Mouse (Mus musculus) MEL (cell line): Measurements from ENCODE around the gene Inpp4a. TPM values are rescaled to one million over a fixed set of nuclear protein-coding genes. Genes with fewer than 3 reads are reported as not detected.

Experiments used
- DNase-seq: peaks from one replicate; pipeline ENCODE4 v3.0.0; 2011; ENCODE audit warnings: low read depth, low spot score
- H3K27ac ChIP-seq: 2 replicates; pipeline ENCODE4 v1.5.1; 2012; ENCODE audit warnings: low read depth, mild to moderate bottlenecking, control low read depth, low read length, moderate library complexity; ENCODE audit not compliant: control insufficient read depth
- H3K27me3 ChIP-seq, 2 experiments: fragments of 150-350 bp in 1 of 2; sonication (generic) in 1 of 2; 2 replicates each; pipeline ENCODE4 v1.6.1; 2012; ENCODE audit warnings: low read length in 2 of 2, mild to moderate bottlenecking in 2 of 2, improper control_type of control experiment in 1 of 2, moderate library complexity in 1 of 2; ENCODE audit not compliant: insufficient read depth in 2 of 2, control insufficient read depth in 1 of 2
- H3K36me3 ChIP-seq, 2 experiments: 2 replicates each; pipeline ENCODE4 v1.6.1; 2012 to 2014; ENCODE audit warnings: low read length in 2 of 2, improper control_type of control experiment in 1 of 2, inconsistent platforms in 1 of 2, mild to moderate bottlenecking in 1 of 2; ENCODE audit not compliant: insufficient read depth in 2 of 2, control insufficient read depth in 1 of 2
- H3K4me1 ChIP-seq, 2 experiments: fragments of 150-350 bp in 1 of 2; sonication (generic) in 1 of 2; 2 replicates each; pipeline ENCODE4 v1.6.1; 2012; ENCODE audit warnings: low read length in 2 of 2, improper control_type of control experiment in 1 of 2, mild to moderate bottlenecking in 1 of 2; ENCODE audit not compliant: insufficient read depth in 2 of 2, control insufficient read depth in 1 of 2
- H3K4me3 ChIP-seq, 2 experiments: fragments of 150-350 bp in 1 of 2; sonication (generic) in 1 of 2; 2 replicates each; pipeline ENCODE4 v1.5.1; 2012; ENCODE audit warnings: low read depth in 2 of 2, low read length in 2 of 2, mild to moderate bottlenecking in 2 of 2, moderate library complexity in 2 of 2, control low read depth in 1 of 2, improper control_type of control experiment in 1 of 2; ENCODE audit not compliant: control insufficient read depth in 1 of 2, insufficient read depth in 1 of 2
- H3K79me2 ChIP-seq: 2 replicates; pipeline ENCODE4 v1.6.1; 2012; ENCODE audit warnings: mild to moderate bottlenecking, low read length, moderate library complexity; ENCODE audit not compliant: control insufficient read depth, poor library complexity, insufficient read depth
- H3K9ac ChIP-seq: 2 replicates; pipeline ENCODE4 v1.6.1; 2012; ENCODE audit warnings: low read depth, mild to moderate bottlenecking, control low read depth, low read length, moderate library complexity; ENCODE audit not compliant: control insufficient read depth, poor library complexity, severe bottlenecking
- H3K9me3 ChIP-seq: fragments of 150-350 bp; sonication (generic); replicated peaks from 2 replicates; pipeline ENCODE4 v1.6.1; 2012; ENCODE audit warnings: mild to moderate bottlenecking, low read length, improper control_type of control experiment, moderate library complexity; ENCODE audit not compliant: insufficient read depth
- CHD2 ChIP-seq: IDR thresholded peaks from 2 replicates; pipeline ENCODE4 v1.6.1; 2011; ENCODE audit warnings: low read length, improper control_type of control experiment
- E2F4 ChIP-seq: IDR thresholded peaks from 2 replicates; pipeline ENCODE4 v1.6.1; 2011; ENCODE audit warnings: low read depth, low read length, improper control_type of control experiment, borderline replicate concordance
- ELF1 ChIP-seq: IDR thresholded peaks from 2 replicates; pipeline ENCODE4 v1.6.1; 2014; ENCODE audit warnings: low read depth, mild to moderate bottlenecking, inconsistent platforms, low read length, improper control_type of control experiment, moderate library complexity
- EP300 ChIP-seq, 2 experiments: IDR thresholded peaks; 2 replicates each; pipeline ENCODE4 v1.6.1; 2011; ENCODE audit warnings: improper control_type of control experiment in 2 of 2, low read length in 2 of 2, low read depth in 1 of 2, mild to moderate bottlenecking in 1 of 2
- ETS1 ChIP-seq: IDR thresholded peaks from 2 replicates; pipeline ENCODE4 v1.6.1; 2012; ENCODE audit warnings: low read depth, mild to moderate bottlenecking, inconsistent platforms, low read length, improper control_type of control experiment, moderate library complexity
- GABPA ChIP-seq: IDR thresholded peaks from 2 replicates; pipeline ENCODE4 v1.6.1; 2012; ENCODE audit warnings: low read depth, mild to moderate bottlenecking, inconsistent platforms, low read length, improper control_type of control experiment, moderate library complexity
- HCFC1 ChIP-seq: IDR thresholded peaks from 2 replicates; pipeline ENCODE4 v1.6.1; 2012; ENCODE audit warnings: low read depth, mild to moderate bottlenecking, inconsistent platforms, low read length, improper control_type of control experiment, moderate library complexity
- KAT2A ChIP-seq: conservative IDR thresholded peaks from 2 replicates; pipeline ENCODE4 v1.6.1; 2012; ENCODE audit warnings: low read depth, low read length, improper control_type of control experiment, inconsistent platforms
- MAZ ChIP-seq: IDR thresholded peaks from 2 replicates; pipeline ENCODE4 v1.6.1; 2012; ENCODE audit warnings: low read depth, mild to moderate bottlenecking, inconsistent platforms, low read length, improper control_type of control experiment
- MYB ChIP-seq: IDR thresholded peaks from 2 replicates; pipeline ENCODE4 v1.6.1; 2011; ENCODE audit warnings: mild to moderate bottlenecking, low read depth, low read length, improper control_type of control experiment
- MYC ChIP-seq: IDR thresholded peaks from 2 replicates; pipeline ENCODE4 v1.6.1; 2011; ENCODE audit warnings: low read depth, mild to moderate bottlenecking, low read length, improper control_type of control experiment, moderate library complexity
- NRF1 ChIP-seq: IDR thresholded peaks from 2 replicates; pipeline ENCODE4 v1.6.1; 2014; ENCODE audit warnings: low read depth, mild to moderate bottlenecking, inconsistent platforms, low read length, improper control_type of control experiment, moderate library complexity; ENCODE audit not compliant: poor library complexity, insufficient read depth, severe bottlenecking
- POLR2AphosphoS5 ChIP-seq: IDR thresholded peaks from 2 replicates; pipeline ENCODE4 v1.6.1; 2012; ENCODE audit warnings: low read depth, borderline replicate concordance, mild to moderate bottlenecking, inconsistent platforms, low read length, moderate library complexity, mixed read lengths
- RCOR1 ChIP-seq: IDR thresholded peaks from 2 replicates; pipeline ENCODE4 v1.6.1; 2012; ENCODE audit warnings: low read depth, mild to moderate bottlenecking, inconsistent platforms, low read length, improper control_type of control experiment
- SIN3A ChIP-seq: IDR thresholded peaks from 2 replicates; pipeline ENCODE4 v1.6.1; 2012; ENCODE audit warnings: low read length, improper control_type of control experiment, inconsistent platforms
- TAL1 ChIP-seq: IDR thresholded peaks from 2 replicates; pipeline ENCODE4 v1.6.1; 2012; ENCODE audit warnings: mild to moderate bottlenecking, inconsistent platforms, low read length, moderate library complexity, mixed read lengths
- TCF12 ChIP-seq: IDR thresholded peaks from 2 replicates; pipeline ENCODE4 v1.6.1; 2014; ENCODE audit warnings: low read depth, mild to moderate bottlenecking, inconsistent platforms, low read length, improper control_type of control experiment, moderate library complexity
- ZMIZ1 ChIP-seq: IDR thresholded peaks from 2 replicates; pipeline ENCODE4 v1.6.1; 2012; ENCODE audit warnings: low read depth, mild to moderate bottlenecking, inconsistent platforms, low read length, improper control_type of control experiment, moderate library complexity
- ZNF384 ChIP-seq: IDR thresholded peaks from 2 replicates; pipeline ENCODE4 v1.6.1; 2012; ENCODE audit warnings: low read depth, mild to moderate bottlenecking, inconsistent platforms, low read length, improper control_type of control experiment
- polyA plus RNA-seq, 2 experiments: library from polyadenylated mRNA; stranded (reverse) in 1 of 2; unstranded in 1 of 2; fragments of >175 nt in 1 of 2; fragments of >200 nt in 1 of 2; gene quantifications; 2 replicates each; pipeline versions ENCODE4 v1.2.1 to v1.2.4; 2012; ENCODE audit warnings: low replicate concordance in 2 of 2, low read depth in 1 of 2; ENCODE audit not compliant: insufficient read length in 2 of 2, insufficient read depth in 1 of 2, missing spikeins in 1 of 2
- total RNA-seq: library from RNA; depleted of rRNA; stranded (reverse); fragments of 300-350 nt; gene quantifications from 2 replicates; pipeline ENCODE4 v1.2.3, GENCODE M21; 2012

Inpp4a gene
- total and polyA plus RNA-seq, 3 experiments: 1.6 to 5.0 TPM; not detected in 1

- H3K4me3 ChIP-seq: peak overlapping the region in 1 of 2 experiments; percentile 98; a peak in 1 of 4 replicates
- no peaks in the 10 kb centered on the region for H3K27me3 ChIP-seq
- no peak overlapping the region for H3K27ac ChIP-seq
- no peak for TF ChIP-seq MYC
- no peaks in the 10 kb centered on the region; the same call in 1 of the 2 replicates for H3K79me2 ChIP-seq
- H3K4me1 ChIP-seq: peaks cover 0 to 6% of the 10 kb centered on the region in 2 experiments; a peak in 1 of 4 replicates
- peaks cover 0 to 13% of the 10 kb centered on the region in 2 experiments; a peak in 2 of 4 replicates for H3K36me3 ChIP-seq
- DNase-seq: no peak
- no peaks in the 10 kb centered on the region for H3K9me3 ChIP-seq
- H3K9ac ChIP-seq: no peak overlapping the region
Observed at GRCm38 (mm10) chr1:37298904-37299303, 761 bp upstream of the Inpp4a start.

GRCm38 (mm10) chr1:37300650-37301049 lies 985 bp downstream of the Inpp4a start:
- Histone ChIP-seq H3K79me2 (no peaks in the 10 kb centered on the region; the same call in 1 of the 2 replicates), H3K27ac (no peak overlapping the region), H3K27me3 (no peaks in the 10 kb centered on the region), H3K4me3 (peak overlapping the region; percentile 87 to 98), H3K9me3 (no peaks in the 10 kb centered on the region), H3K36me3 (peaks cover 0 to 13% of the 10 kb centered on the region in 2 experiments; a peak in 2 of 4 replicates), H3K4me1 (peaks cover 0 to 6% of the 10 kb centered on the region in 2 experiments; a peak in 1 of 4 replicates), H3K9ac (no peak overlapping the region; the same call in 1 of the 2 replicates)
- TF ChIP-seq GABPA: no peak
- TF ChIP-seq SIN3A: peak; percentile 19; the same call in 1 of the 2 replicates
- TF ChIP-seq CHD2: no peak
- 0 out of 2 replicates have a peak, but pooled peaks have one; percentile 15 for TF ChIP-seq MYB
- peak; percentile 75 for TF ChIP-seq RCOR1
- DNase-seq: peak; percentile 40

GRCm38 (mm10) chr1:37302801-37303200 lies 3.1 kb downstream of the Inpp4a start:
- H3K36me3 ChIP-seq: peaks cover 0 to 13% of the 10 kb centered on the region in 2 experiments; a peak in 2 of 4 replicates
- peaks cover 0 to 10% of the 10 kb centered on the region in 2 experiments; a peak in 1 of 4 replicates for H3K4me1 ChIP-seq
- H3K4me3 ChIP-seq: no peak overlapping the region
- no peak overlapping the region for H3K27ac ChIP-seq
- TF ChIP-seq MAZ (0 out of 2 replicates have a peak, but pooled peaks have one; percentile 47), TAL1 (peak; percentile 32), TCF12 (peak; percentile 28; the same call in 1 of the 2 replicates), ELF1 (no peak), HCFC1 (no peak), ETS1 (peak; percentile 13; the same call in 1 of the 2 replicates), ZMIZ1 (no peak), GABPA (no peak), ZNF384 (peak; percentile 95), MYB (no peak), EP300 (IDR thresholded peaks at IDR 0.05; ENCODE audit: low read depth in 1 of 2, low read length in 2 of 2) (peak in 1 of 2 experiments; percentile 39; a peak in 1 of 4 replicates), NRF1 (no peak), KAT2A (no peak), E2F4 (no peak), POLR2AphosphoS5 (no peak)
- no peaks in the 10 kb centered on the region for H3K27me3 ChIP-seq
- no peak overlapping the region for H3K9ac ChIP-seq
- H3K79me2 ChIP-seq: no peaks in the 10 kb centered on the region; the same call in 1 of the 2 replicates
- no peaks in the 10 kb centered on the region for H3K9me3 ChIP-seq
- peak; percentile 64 for DNase-seq
